Mouse (Mus musculus) forebrain, embryonic 14.5 days (tissue): ENCODE results near the gene Trpm5. TPM values are rescaled to one million over a fixed set of nuclear protein-coding genes. Genes with fewer than 3 reads are reported as not detected.

Experiments used
- ATAC-seq: fragments of 200-750 bp; cut with Nextera tagmentation; 2 replicates; pipeline ENCODE4 v1.8.0; 2017; ENCODE audit warnings: mild to moderate bottlenecking, moderate library complexity
- DNase-seq: peaks from one replicate; pipeline ENCODE4 v3.0.0-alpha.2; 2015; ENCODE audit warnings: low spot score
- H3K27ac ChIP-seq: fragments of 300-500 bp; sonication (generic); 2 replicates; pipeline ENCODE4 v1.5.1; 2014; ENCODE audit warnings: low read depth, mild to moderate bottlenecking, control low read depth, low read length, moderate library complexity
- H3K27me3 ChIP-seq: fragments of 300-500 bp; sonication (generic); replicated peaks from 2 replicates; pipeline ENCODE4 v1.6.1; 2014; ENCODE audit warnings: low read length, control low read depth, mixed read lengths; ENCODE audit not compliant: control insufficient read depth, insufficient read depth
- H3K36me3 ChIP-seq: fragments of 300-500 bp; sonication (generic); 2 replicates; pipeline ENCODE4 v1.6.1; 2014; ENCODE audit warnings: low read length, control low read depth; ENCODE audit not compliant: control insufficient read depth, insufficient read depth
- H3K4me1 ChIP-seq: fragments of 300-500 bp; sonication (generic); 2 replicates; pipeline ENCODE4 v1.6.1; 2014; ENCODE audit warnings: antibody characterized with exemption, low read length, control low read depth; ENCODE audit not compliant: control insufficient read depth, insufficient read depth
- H3K4me2 ChIP-seq: fragments of 300-500 bp; sonication (generic); 2 replicates; pipeline ENCODE4 v1.6.1; 2014; ENCODE audit warnings: mild to moderate bottlenecking, control low read depth, low read length
- H3K4me3 ChIP-seq: fragments of 300-500 bp; sonication (generic); 2 replicates; pipeline ENCODE4 v1.5.1; 2014; ENCODE audit warnings: low read depth, low read length, control low read depth
- H3K9ac ChIP-seq: fragments of 300-500 bp; sonication (generic); 2 replicates; pipeline ENCODE4 v1.6.1; 2014; ENCODE audit warnings: mild to moderate bottlenecking, low read length, control low read depth, moderate library complexity
- H3K9me3 ChIP-seq: fragments of 300-500 bp; sonication (generic); replicated peaks from 2 replicates; pipeline ENCODE4 v1.6.1; 2016; ENCODE audit warnings: low read length, control low read depth, mixed read lengths; ENCODE audit not compliant: control insufficient read depth
- WGBS: fragments of 180-500 bp; shearing (Covaris S2); extraction: QIAGEN DNeasy Blood & Tissue Kit; methylation state at CpG from one replicate; pipeline ENCODE4 v1.1.7; 2014; 5-methylcytosine and 5-hydroxymethylcytosine counted together
- polyA plus RNA-seq: library from polyadenylated mRNA; unstranded; fragments of >200 nt; fragmentation: Nextera tagmentation; extraction: Ambion mirVana; gene quantifications from 2 replicates; pipeline ENCODE4 v1.2.1, GENCODE M21; 2014

Gene Trpm5
- polyA plus RNA-seq, 1 experiment from 2014 or later, result 1.4 TPM

GRCm38 (mm10) chr7:143053008-143053899, 41.2 kb downstream of the Trpm5 start:
- H3K9me3 ChIP-seq, result no peaks in the 10 kb centered on the region

GRCm38 (mm10) chr7:143052626-143053007, 41.8 kb downstream of the Trpm5 start, which contains the start of gene Cd81:
Gene Cd81 (plus strand): TSS chr7:143052739.
- H3K9ac ChIP-seq, result peak within 1 kb of the TSS; percentile 92
- peak within 1 kb of the TSS; percentile 80 for H3K4me2 ChIP-seq
- no peaks in the 10 kb centered on the region for H3K27me3 ChIP-seq
- peak within 1 kb of the TSS; percentile 86 for H3K4me3 ChIP-seq
- no peaks in the 10 kb centered on the region for H3K9me3 ChIP-seq
- ATAC-seq, result peak; percentile 84
- peaks cover 2% of the 10 kb centered on the region; the same call in 1 of the 2 replicates for H3K36me3 ChIP-seq
- H3K4me1 ChIP-seq, result peaks cover 20% of the 10 kb centered on the region
- peak within 1 kb of the TSS; percentile 71 for H3K27ac ChIP-seq
- peak; percentile 83 for DNase-seq
- under 1% methylated on average over 33 of the region's 37 CpGs for WGBS

More at GRCm38 (mm10) chr7:143053008-143053899, 41.2 kb downstream of the Trpm5 start:
- H3K36me3 ChIP-seq, result peaks cover 2% of the 10 kb centered on the region
- peak overlapping the region; percentile 86 for H3K4me3 ChIP-seq
- peak overlapping the region; percentile 80 for H3K4me2 ChIP-seq
- ATAC-seq (peak; percentile 80), DNase-seq (peak; percentile 75)
- under 1% methylated on average over 40 of the region's 46 CpGs for WGBS
- H3K27me3 ChIP-seq, result no peaks in the 10 kb centered on the region
- H3K27ac ChIP-seq, result peak overlapping the region; percentile 71
- peak overlapping the region; percentile 92 for H3K9ac ChIP-seq
- peaks cover 20% of the 10 kb centered on the region for H3K4me1 ChIP-seq

- 71% methylated on average over 2 of the region's 2 CpGs for WGBS
- H3K4me3 ChIP-seq, result no peak overlapping the region
- ATAC-seq (no peak), DNase-seq (no peak)
- H3K4me2 ChIP-seq, result no peak overlapping the region
- H3K9me3 ChIP-seq, result no peaks in the 10 kb centered on the region
- no peak overlapping the region for H3K9ac ChIP-seq
- H3K27ac ChIP-seq, result no peak overlapping the region
- no peaks in the 10 kb centered on the region for H3K36me3 ChIP-seq
- H3K27me3 ChIP-seq, result no peaks in the 10 kb centered on the region
- H3K4me1 ChIP-seq, result peaks cover 20% of the 10 kb centered on the region
Measured at GRCm38 (mm10) chr7:143051316-143051715, 43.1 kb downstream of the Trpm5 start.

- Histone ChIP-seq H3K4me2 (no peak overlapping the region), H3K27me3 (no peaks in the 10 kb centered on the region), H3K36me3 (no peaks in the 10 kb centered on the region), H3K9me3 (no peaks in the 10 kb centered on the region), H3K27ac (no peak overlapping the region), H3K4me1 (peaks cover 20% of the 10 kb centered on the region), H3K9ac (no peak overlapping the region), H3K4me3 (no peak overlapping the region)
- 91% methylated on average over 3 of the region's 3 CpGs for WGBS
- no peak for ATAC-seq
- no peak for DNase-seq
Measured at GRCm38 (mm10) chr7:143049841-143050816, 44.3 kb downstream of the Trpm5 start.

- Histone ChIP-seq H3K36me3 (no peaks in the 10 kb centered on the region), H3K4me1 (peaks cover 12% of the 10 kb centered on the region), H3K9ac (no peak overlapping the region), H3K9me3 (no peaks in the 10 kb centered on the region), H3K27ac (no peak overlapping the region), H3K27me3 (no peaks in the 10 kb centered on the region), H3K4me2 (no peak overlapping the region), H3K4me3 (no peak overlapping the region)
- no peak for ATAC-seq
- no peak for DNase-seq
- 83% methylated on average over 3 of the region's 3 CpGs for WGBS
Measured at GRCm38 (mm10) chr7:143049331-143049730, 45.1 kb downstream of the Trpm5 start.

- H3K9me3 ChIP-seq, result no peaks in the 10 kb centered on the region
- H3K27me3 ChIP-seq, result no peaks in the 10 kb centered on the region
- no peak overlapping the region for H3K9ac ChIP-seq
- no peaks in the 10 kb centered on the region for H3K36me3 ChIP-seq
- no peak overlapping the region for H3K4me3 ChIP-seq
- 80% methylated on average over 7 of the region's 7 CpGs for WGBS
- no peaks in the 10 kb centered on the region for H3K4me1 ChIP-seq
- no peak overlapping the region for H3K27ac ChIP-seq
- ATAC-seq (no peak), DNase-seq (no peak)
- H3K4me2 ChIP-seq, result no peak overlapping the region
Measured at GRCm38 (mm10) chr7:143046358-143046757, 48.1 kb downstream of the Trpm5 start.

- no peak for ATAC-seq
- DNase-seq, result no peak
- no peaks in the 10 kb centered on the region for H3K36me3 ChIP-seq
Measured at GRCm38 (mm10) chr7:143044826-143045206, 49.6 kb downstream of the Trpm5 start.

GRCm38 (mm10) chr7:143044049-143044825, 50.2 kb downstream of the Trpm5 start:
- 93% methylated on average over 2 of the region's 2 CpGs for WGBS
- H3K4me1 ChIP-seq, result no peaks in the 10 kb centered on the region
- H3K27ac ChIP-seq, result no peak overlapping the region
- DNase-seq (no peak), ATAC-seq (no peak)
- no peaks in the 10 kb centered on the region for H3K27me3 ChIP-seq
- H3K9me3 ChIP-seq, result no peaks in the 10 kb centered on the region
- H3K4me2 ChIP-seq, result no peak overlapping the region
- H3K4me3 ChIP-seq, result no peak overlapping the region
- H3K9ac ChIP-seq, result no peak overlapping the region
- H3K36me3 ChIP-seq, result no peaks in the 10 kb centered on the region

More at GRCm38 (mm10) chr7:143044826-143045206, 49.6 kb downstream of the Trpm5 start:
- H3K9ac ChIP-seq, result no peak overlapping the region
- H3K27me3 ChIP-seq, result no peaks in the 10 kb centered on the region
- no peak overlapping the region for H3K4me2 ChIP-seq
- no peak overlapping the region for H3K4me3 ChIP-seq
- no peaks in the 10 kb centered on the region for H3K9me3 ChIP-seq
- H3K27ac ChIP-seq, result no peak overlapping the region
- H3K4me1 ChIP-seq, result no peaks in the 10 kb centered on the region
